Mouse (Mus musculus): ENCODE measurements at regions not wholly inside any gene's neighbourhood (a gene's known extent, or its start where the extent isn't known, plus 50 kb on each side); places are given as distances from the start of the nearest gene placed in this dataset.
A peak's percentile ranks its signal among the peaks of the same experiment; 100 is the strongest.

- peak; percentile 31 to 64 for DNase-seq (ENCODE audit: low spot score in 2 of 2)
Measured at GRCm38 (mm10) chr13:37562141-37562540, 216.1 kb upstream of the Rreb1 start.

GRCm38 (mm10) chr13:37562652-37563051 lies 215.5 kb upstream of the Rreb1 start:
- peak; percentile 21 to 40 for DNase-seq (ENCODE audit: low spot score in 2 of 2)

- no peak for DNase-seq (ENCODE audit: low spot score in 2 of 2)
Measured at GRCm38 (mm10) chr13:37569051-37569450, 209.1 kb upstream of the Rreb1 start.

- no peak for DNase-seq (ENCODE audit: low spot score in 2 of 2)
Measured at GRCm38 (mm10) chr13:37569486-37569885, 208.7 kb upstream of the Rreb1 start.

- DNase-seq (ENCODE audit: low spot score in 2 of 2) = no peak
Measured at GRCm38 (mm10) chr13:37572983-37573382, 205.2 kb upstream of the Rreb1 start.

GRCm38 (mm10) chr13:37579231-37579630 lies 199.0 kb upstream of the Rreb1 start:
- DNase-seq (ENCODE audit: low spot score in 2 of 2) = no peak

GRCm38 (mm10) chr13:37579775-37580174 lies 198.4 kb upstream of the Rreb1 start:
- DNase-seq (ENCODE audit: low spot score in 2 of 2) = no peak

GRCm38 (mm10) chr13:37580806-37581205 lies 197.4 kb upstream of the Rreb1 start:
- DNase-seq (ENCODE audit: low spot score in 2 of 2) = no peak

- no peak for DNase-seq (ENCODE audit: low spot score in 2 of 2)
Measured at GRCm38 (mm10) chr13:37581374-37581773, 196.8 kb upstream of the Rreb1 start.

- DNase-seq (ENCODE audit: low spot score in 2 of 2) = no peak
Measured at GRCm38 (mm10) chr13:37585476-37585875, 192.7 kb upstream of the Rreb1 start.

- no peak for DNase-seq (ENCODE audit: low spot score in 2 of 2)
Measured at GRCm38 (mm10) chr13:37586511-37586910, 191.7 kb upstream of the Rreb1 start.

- no peak for DNase-seq (ENCODE audit: low spot score in 2 of 2)
Measured at GRCm38 (mm10) chr13:37587911-37588310, 190.3 kb upstream of the Rreb1 start.

- no peak for DNase-seq (ENCODE audit: low spot score in 2 of 2)
Measured at GRCm38 (mm10) chr13:37588528-37589176, 189.5 kb upstream of the Rreb1 start.

GRCm38 (mm10) chr13:37592149-37592548 lies 186.1 kb upstream of the Rreb1 start:
- no peak for DNase-seq (ENCODE audit: low spot score in 2 of 2)

GRCm38 (mm10) chr13:37595196-37595595 lies 183.0 kb upstream of the Rreb1 start:
- no peak for DNase-seq (ENCODE audit: low spot score in 2 of 2)

- no peak for DNase-seq (ENCODE audit: low spot score in 2 of 2)
Measured at GRCm38 (mm10) chr13:37597575-37597974, 180.6 kb upstream of the Rreb1 start.

GRCm38 (mm10) chr13:37598165-37598775 lies 179.9 kb upstream of the Rreb1 start:
- DNase-seq (ENCODE audit: low spot score in 2 of 2) = no peak

- DNase-seq (ENCODE audit: low spot score in 2 of 2) = no peak
Measured at GRCm38 (mm10) chr13:37599679-37600078, 178.5 kb upstream of the Rreb1 start.

- no peak for DNase-seq (ENCODE audit: low spot score in 2 of 2)
Measured at GRCm38 (mm10) chr13:37600172-37600571, 178.0 kb upstream of the Rreb1 start.

GRCm38 (mm10) chr13:37601068-37601467 lies 177.1 kb upstream of the Rreb1 start:
- DNase-seq (ENCODE audit: low spot score in 2 of 2) = no peak

GRCm38 (mm10) chr13:37602256-37602655 lies 175.9 kb upstream of the Rreb1 start:
- no peak for DNase-seq (ENCODE audit: low spot score in 2 of 2)

GRCm38 (mm10) chr13:37603226-37603994 lies 174.8 kb upstream of the Rreb1 start:
- DNase-seq (ENCODE audit: low spot score in 2 of 2) = no peak

GRCm38 (mm10) chr13:37606250-37606649 lies 171.9 kb upstream of the Rreb1 start:
- DNase-seq (ENCODE audit: low spot score in 2 of 2) = no peak

Data from gastrocnemius, adult 8-10 months (tissue).